Mouse (Mus musculus): Measurements from ENCODE around the gene Prkag2. TPM values are rescaled to one million over a fixed set of nuclear protein-coding genes. Genes with fewer than 3 reads are reported as not detected.
A peak's percentile ranks its signal among the peaks of the same experiment; 100 is the strongest.

The Prkag2 gene
- polyA plus RNA-seq, 1 experiment from 2014 or later = 59.1 TPM

GRCm38 (mm10) chr5:24928816-24929215, 171.6 kb downstream of the Prkag2 start:
- WGBS = 95% methylated on average over 4 of the region's 4 CpGs
- no peak for ATAC-seq (ENCODE audit: insufficient read depth, low FRiP score, low TSS enrichment)

DNA sequence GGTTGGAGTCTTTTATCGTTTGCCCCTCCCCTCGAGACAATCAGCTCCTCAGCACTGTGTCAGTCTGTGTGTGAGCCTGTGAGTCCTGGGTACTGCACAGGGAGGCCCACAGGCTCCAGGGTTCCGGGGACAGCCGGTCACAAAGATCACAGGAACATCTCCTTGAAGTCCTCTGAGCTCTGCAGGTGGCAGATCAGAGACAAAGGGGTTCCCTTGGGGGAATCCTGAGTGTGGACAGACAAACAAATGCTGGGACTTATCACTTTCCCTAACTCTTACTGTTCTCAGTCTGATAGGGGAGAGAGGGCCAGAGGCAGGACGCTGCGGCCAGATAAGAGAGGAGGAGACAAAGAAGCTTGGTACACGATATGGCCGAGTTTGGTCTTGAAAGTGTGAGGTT, 172.7 kb downstream of the Prkag2 start:
- H3K9me3 ChIP-seq (ENCODE audit: control insufficient read depth, low read length) = no peaks in the 10 kb centered on the region
- ATAC-seq (ENCODE audit: insufficient read depth, low FRiP score, low TSS enrichment) = no peak
- DNase-seq (ENCODE audit: low spot score) = no peak
- H3K4me3 ChIP-seq (ENCODE audit: low read depth, low read length) = no peak overlapping the region
- H3K27me3 ChIP-seq (ENCODE audit: control insufficient read depth, insufficient read depth, low read length) = no peaks in the 10 kb centered on the region
- H3K4me1 ChIP-seq (ENCODE audit: control insufficient read depth, insufficient read depth, low read length) = no peaks in the 10 kb centered on the region
- no peak overlapping the region for H3K9ac ChIP-seq (ENCODE audit: low read length)
- H3K4me2 ChIP-seq (ENCODE audit: low read depth) = no peak overlapping the region
- 15% methylated on average over 8 of the region's 8 CpGs for WGBS
- H3K36me3 ChIP-seq (ENCODE audit: control insufficient read depth, insufficient read depth, low read length) = no peaks in the 10 kb centered on the region
- H3K27ac ChIP-seq (ENCODE audit: low read depth, low read length) = no peak overlapping the region

More at GRCm38 (mm10) chr5:24928816-24929215, 171.6 kb downstream of the Prkag2 start:
- Histone ChIP-seq H3K9me3 (ENCODE audit: control insufficient read depth, low read length) (no peaks in the 10 kb centered on the region), H3K4me1 (ENCODE audit: control insufficient read depth, insufficient read depth, low read length) (no peaks in the 10 kb centered on the region), H3K4me2 (ENCODE audit: low read depth) (no peak overlapping the region), H3K36me3 (ENCODE audit: control insufficient read depth, insufficient read depth, low read length) (no peaks in the 10 kb centered on the region), H3K9ac (ENCODE audit: low read length) (no peak overlapping the region), H3K4me3 (ENCODE audit: low read depth, low read length) (no peak overlapping the region), H3K27ac (ENCODE audit: low read depth, low read length) (no peak overlapping the region), H3K27me3 (ENCODE audit: control insufficient read depth, insufficient read depth, low read length) (no peaks in the 10 kb centered on the region)
- DNase-seq (ENCODE audit: low spot score) = no peak

DNA sequence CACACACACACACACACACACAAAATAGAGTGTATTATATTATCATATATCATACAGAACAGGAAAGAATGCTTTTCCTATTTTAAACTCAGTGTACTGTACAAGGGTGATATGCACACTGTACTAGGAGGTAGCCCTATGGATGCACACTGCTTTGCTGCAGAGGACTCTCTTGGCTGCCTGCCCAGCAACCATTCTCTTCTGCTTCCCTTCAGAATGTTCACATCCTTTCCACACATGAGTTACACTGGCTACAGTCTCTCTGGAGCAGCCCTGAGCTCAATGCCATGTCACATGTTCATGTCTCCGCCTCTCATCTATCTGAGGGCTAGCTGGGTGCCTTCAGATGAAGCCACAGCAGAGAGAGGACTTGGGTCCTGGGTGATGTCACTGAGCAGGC, 181.3 kb downstream of the Prkag2 start:
- DNase-seq (ENCODE audit: low spot score) (no peak), ATAC-seq (ENCODE audit: insufficient read depth, low FRiP score, low TSS enrichment) (no peak)
- no peaks in the 10 kb centered on the region for H3K4me1 ChIP-seq (ENCODE audit: control insufficient read depth, insufficient read depth, low read length)
- H3K4me3 ChIP-seq (ENCODE audit: low read depth, low read length) = no peak overlapping the region
- H3K9ac ChIP-seq (ENCODE audit: low read length) = no peak overlapping the region
- H3K9me3 ChIP-seq (ENCODE audit: control insufficient read depth, low read length) = no peaks in the 10 kb centered on the region
- H3K27me3 ChIP-seq (ENCODE audit: control insufficient read depth, insufficient read depth, low read length) = no peaks in the 10 kb centered on the region
- H3K4me2 ChIP-seq (ENCODE audit: low read depth) = no peak overlapping the region
- no peak overlapping the region for H3K27ac ChIP-seq (ENCODE audit: low read depth, low read length)
- no peaks in the 10 kb centered on the region for H3K36me3 ChIP-seq (ENCODE audit: control insufficient read depth, insufficient read depth, low read length)
- WGBS = 95% methylated on average over 1 of the region's 1 CpGs

DNA sequence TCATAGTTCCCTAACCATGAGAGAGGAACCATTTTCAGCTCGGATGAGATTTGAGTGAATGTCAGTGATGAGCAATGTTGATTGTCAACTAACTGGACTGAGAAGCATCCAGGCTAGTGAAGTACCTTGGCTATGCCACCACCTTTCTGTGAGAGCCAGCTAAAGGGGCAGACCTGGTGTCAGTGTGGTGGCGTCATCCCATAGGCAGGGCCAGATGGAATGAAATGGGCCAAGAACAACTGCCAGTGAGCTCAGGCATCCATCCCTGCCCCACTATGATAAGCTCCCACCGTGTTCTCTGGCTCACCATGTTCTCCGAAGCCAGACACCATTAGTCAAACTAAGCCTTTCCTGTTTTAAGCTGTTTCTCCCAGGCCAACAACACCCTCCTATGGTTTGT, 183.9 kb downstream of the Prkag2 start:
- no peaks in the 10 kb centered on the region for H3K36me3 ChIP-seq (ENCODE audit: control insufficient read depth, insufficient read depth, low read length)
- H3K27ac ChIP-seq (ENCODE audit: low read depth, low read length) = no peak overlapping the region
- no peaks in the 10 kb centered on the region for H3K27me3 ChIP-seq (ENCODE audit: control insufficient read depth, insufficient read depth, low read length)
- ATAC-seq (ENCODE audit: insufficient read depth, low FRiP score, low TSS enrichment) = no peak
- DNase-seq (ENCODE audit: low spot score) = no peak
- H3K4me1 ChIP-seq (ENCODE audit: control insufficient read depth, insufficient read depth, low read length) = no peaks in the 10 kb centered on the region
- no peaks in the 10 kb centered on the region for H3K9me3 ChIP-seq (ENCODE audit: control insufficient read depth, low read length)
- no peak overlapping the region for H3K4me3 ChIP-seq (ENCODE audit: low read depth, low read length)
- WGBS = 90% methylated on average over 4 of the region's 4 CpGs
- H3K4me2 ChIP-seq (ENCODE audit: low read depth) = no peak overlapping the region
- no peak overlapping the region for H3K9ac ChIP-seq (ENCODE audit: low read length)

- H3K4me2 ChIP-seq (ENCODE audit: low read depth) = no peak overlapping the region
- H3K36me3 ChIP-seq (ENCODE audit: control insufficient read depth, insufficient read depth, low read length) = no peaks in the 10 kb centered on the region
- no peak overlapping the region for H3K9ac ChIP-seq (ENCODE audit: low read length)
- H3K27ac ChIP-seq (ENCODE audit: low read depth, low read length) = no peak overlapping the region
- no peaks in the 10 kb centered on the region for H3K9me3 ChIP-seq (ENCODE audit: control insufficient read depth, low read length)
- 72% methylated on average over 5 of the region's 5 CpGs for WGBS
- H3K27me3 ChIP-seq (ENCODE audit: control insufficient read depth, insufficient read depth, low read length) = no peaks in the 10 kb centered on the region
- ATAC-seq (ENCODE audit: insufficient read depth, low FRiP score, low TSS enrichment) (no peak), DNase-seq (ENCODE audit: low spot score) (no peak)
- no peaks in the 10 kb centered on the region for H3K4me1 ChIP-seq (ENCODE audit: control insufficient read depth, insufficient read depth, low read length)
- H3K4me3 ChIP-seq (ENCODE audit: low read depth, low read length) = no peak overlapping the region
These were observed 185.3 kb downstream of the Prkag2 start for GRCm38 (mm10) chr5:24915119-24915518.

DNA sequence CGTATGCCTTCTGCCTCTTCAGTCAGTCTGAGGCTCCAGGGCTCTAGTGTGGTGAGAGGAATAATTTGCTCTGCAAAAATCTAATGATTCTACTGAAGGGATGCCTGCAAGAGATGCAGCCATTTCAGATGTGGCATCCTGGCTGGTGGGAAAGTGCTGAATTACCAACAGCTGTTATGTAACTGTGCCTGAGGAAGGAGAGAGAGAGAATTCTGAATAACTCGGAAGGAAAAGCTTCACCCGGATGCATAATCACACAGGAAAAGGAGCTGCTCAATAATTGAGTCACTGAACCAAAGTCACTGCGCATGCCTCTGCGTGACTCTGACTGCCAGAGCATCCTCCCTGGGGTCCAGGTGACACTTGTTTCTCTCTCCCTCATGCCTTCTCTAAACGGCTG, 186.8 kb downstream of the Prkag2 start:
- WGBS = 81% methylated on average over 6 of the region's 6 CpGs
- ATAC-seq (ENCODE audit: insufficient read depth, low FRiP score, low TSS enrichment) = no peak
- H3K4me1 ChIP-seq (ENCODE audit: control insufficient read depth, insufficient read depth, low read length) = no peaks in the 10 kb centered on the region

GRCm38 (mm10) chr5:24908820-24909716, 191.4 kb downstream of the Prkag2 start:
- H3K9ac ChIP-seq (ENCODE audit: low read length) = peak overlapping the region; percentile 86
- 13% methylated on average over 15 of the region's 19 CpGs for WGBS
- no peaks in the 10 kb centered on the region for H3K27me3 ChIP-seq (ENCODE audit: control insufficient read depth, insufficient read depth, low read length)
- ATAC-seq (ENCODE audit: insufficient read depth, low FRiP score, low TSS enrichment) (no peak; the same call in none of the 2 replicates), DNase-seq (ENCODE audit: low spot score) (peak; percentile 63)
- H3K4me2 ChIP-seq (ENCODE audit: low read depth) = peak overlapping the region; percentile 61
- H3K4me1 ChIP-seq (ENCODE audit: control insufficient read depth, insufficient read depth, low read length) = peaks cover 5% of the 10 kb centered on the region
- no peaks in the 10 kb centered on the region for H3K9me3 ChIP-seq (ENCODE audit: control insufficient read depth, low read length)
- no peaks in the 10 kb centered on the region for H3K36me3 ChIP-seq (ENCODE audit: control insufficient read depth, insufficient read depth, low read length)
- H3K27ac ChIP-seq (ENCODE audit: low read depth, low read length) = peak overlapping the region; percentile 77
- peak overlapping the region; percentile 64 for H3K4me3 ChIP-seq (ENCODE audit: low read depth, low read length)

More for the DNA sequence above, 186.8 kb downstream of the Prkag2 start:
- no peak for DNase-seq (ENCODE audit: low spot score)
- no peak overlapping the region for H3K9ac ChIP-seq (ENCODE audit: low read length)
- H3K9me3 ChIP-seq (ENCODE audit: control insufficient read depth, low read length) = no peaks in the 10 kb centered on the region
- H3K27ac ChIP-seq (ENCODE audit: low read depth, low read length) = no peak overlapping the region
- H3K27me3 ChIP-seq (ENCODE audit: control insufficient read depth, insufficient read depth, low read length) = no peaks in the 10 kb centered on the region
- H3K4me2 ChIP-seq (ENCODE audit: low read depth) = no peak overlapping the region
- H3K36me3 ChIP-seq (ENCODE audit: control insufficient read depth, insufficient read depth, low read length) = no peaks in the 10 kb centered on the region
- H3K4me3 ChIP-seq (ENCODE audit: low read depth, low read length) = no peak overlapping the region

DNA sequence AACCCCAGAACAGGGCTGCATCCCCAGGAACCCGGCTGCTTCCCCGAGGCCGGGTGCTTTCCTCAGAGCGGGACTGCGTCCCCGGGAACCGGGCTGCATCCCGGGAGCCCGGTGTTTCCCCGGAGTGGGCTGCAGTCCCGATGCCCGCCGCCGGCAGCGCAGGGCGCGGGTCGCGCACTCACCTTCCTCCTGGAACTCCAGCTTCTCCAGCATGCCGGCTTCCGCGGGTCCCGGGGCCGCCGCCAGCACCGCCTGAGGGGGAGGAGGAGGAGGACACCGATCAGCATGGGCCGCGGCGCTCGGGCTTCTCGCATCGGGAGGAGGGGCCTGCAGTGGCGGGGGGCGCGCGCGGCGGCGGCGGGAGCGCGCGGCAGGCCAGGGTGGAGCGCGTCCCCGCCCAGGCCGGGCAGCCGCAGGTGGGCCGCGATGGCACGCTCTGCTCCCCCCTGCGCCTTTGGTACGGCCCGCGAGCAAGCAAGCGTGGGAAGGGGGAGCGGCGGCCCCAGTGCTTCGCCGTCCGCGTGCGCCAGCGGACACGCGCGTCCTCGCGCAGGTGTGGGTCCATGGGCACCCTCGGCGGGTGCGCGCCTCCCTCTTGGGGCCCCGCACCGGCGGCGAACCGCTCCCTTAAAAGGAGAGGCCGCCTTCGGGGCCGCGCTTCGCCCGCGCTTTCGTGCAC, 192.2 kb downstream of the Prkag2 start:
- Histone ChIP-seq H3K4me1 (ENCODE audit: control insufficient read depth, insufficient read depth, low read length) (peaks cover 5% of the 10 kb centered on the region), H3K4me2 (ENCODE audit: low read depth) (peak overlapping the region; percentile 61), H3K9ac (ENCODE audit: low read length) (peak overlapping the region; percentile 86), H3K27ac (ENCODE audit: low read depth, low read length) (peak overlapping the region; percentile 77), H3K4me3 (ENCODE audit: low read depth, low read length) (peak overlapping the region; percentile 64), H3K9me3 (ENCODE audit: control insufficient read depth, low read length) (no peaks in the 10 kb centered on the region), H3K36me3 (ENCODE audit: control insufficient read depth, insufficient read depth, low read length) (no peaks in the 10 kb centered on the region), H3K27me3 (ENCODE audit: control insufficient read depth, insufficient read depth, low read length) (no peaks in the 10 kb centered on the region)
- DNase-seq (ENCODE audit: low spot score) (peak; percentile 93), ATAC-seq (ENCODE audit: insufficient read depth, low FRiP score, low TSS enrichment) (peak; percentile 94)
- under 1% methylated on average over 68 of the region's 87 CpGs for WGBS

Measured in neural tube, embryonic 11.5 days (tissue).